Mouse (Mus musculus): ENCODE results near the gene Itgad. TPM values are rescaled to one million over a fixed set of nuclear protein-coding genes. Genes with fewer than 3 reads are reported as not detected.

The Itgad gene
- total and polyA plus RNA-seq, 2 experiments from 2014 or later = 0.25 TPM; not detected in 1

GRCm38 (mm10) chr7:128247443-128247842 is 93.3 kb downstream of the Itgad start:
- Histone ChIP-seq H3K9me3 (replicated peaks; ENCODE audit: control insufficient read depth, low read length) (no peaks in the 10 kb centered on the region), H3K9ac (replicated peaks; ENCODE audit: low read depth, low read length) (peak overlapping the region; percentile 92), H3K4me3 (ENCODE audit: low read depth, low read length) (peak overlapping the region; percentile 82), H3K27ac (ENCODE audit: low read depth) (peak overlapping the region; percentile 96), H3K36me3 (replicated peaks; ENCODE audit: control insufficient read depth, insufficient read depth, low read length) (peaks cover 55% of the 10 kb centered on the region), H3K4me1 (ENCODE audit: control insufficient read depth, insufficient read depth) (peaks cover 18% of the 10 kb centered on the region), H3K4me2 (ENCODE audit: low read depth, low read length) (peak overlapping the region; percentile 76), H3K27me3 (ENCODE audit: control insufficient read depth, insufficient read depth, low read length) (no peaks in the 10 kb centered on the region)
- TF ChIP-seq CTCF (IDR thresholded peaks at IDR 0.05; ENCODE audit: low read depth) = peak; percentile 73
- no peak for TF ChIP-seq EP300 (IDR thresholded peaks at IDR 0.05; ENCODE audit: low read depth)
- WGBS = under 1% methylated on average over 13 of the region's 13 CpGs
- ATAC-seq (ENCODE audit: insufficient read depth, low read depth) (peak; percentile 75), DNase-seq (ENCODE audit: low spot score) (peak; percentile 88)

- peak overlapping the region; percentile 82 for H3K4me3 ChIP-seq (ENCODE audit: low read depth, low read length)
- 52% methylated on average over 10 of the region's 10 CpGs for WGBS
- no peaks in the 10 kb centered on the region for H3K9me3 ChIP-seq (replicated peaks; ENCODE audit: control insufficient read depth, low read length)
- no peak overlapping the region for H3K27ac ChIP-seq (ENCODE audit: low read depth)
- DNase-seq (ENCODE audit: low spot score) = no peak
- no peak for ATAC-seq (ENCODE audit: insufficient read depth, low read depth)
- peak overlapping the region; percentile 92 for H3K9ac ChIP-seq (replicated peaks; ENCODE audit: low read depth, low read length)
- peak overlapping the region; percentile 76 for H3K4me2 ChIP-seq (ENCODE audit: low read depth, low read length)
- peaks cover 18% of the 10 kb centered on the region for H3K4me1 ChIP-seq (ENCODE audit: control insufficient read depth, insufficient read depth)
- H3K27me3 ChIP-seq (ENCODE audit: control insufficient read depth, insufficient read depth, low read length) = no peaks in the 10 kb centered on the region
- peaks cover 56% of the 10 kb centered on the region for H3K36me3 ChIP-seq (replicated peaks; ENCODE audit: control insufficient read depth, insufficient read depth, low read length)
- TF ChIP-seq CTCF (IDR thresholded peaks at IDR 0.05; ENCODE audit: low read depth) = no peak
- TF ChIP-seq EP300 (IDR thresholded peaks at IDR 0.05; ENCODE audit: low read depth) = no peak
Measured at GRCm38 (mm10) chr7:128248081-128249042, 94.2 kb downstream of the Itgad start.

GRCm38 (mm10) chr7:128249998-128250397 is 95.8 kb downstream of the Itgad start:
- H3K9ac ChIP-seq (replicated peaks; ENCODE audit: low read depth, low read length) = no peak overlapping the region
- peaks cover 53% of the 10 kb centered on the region for H3K36me3 ChIP-seq (replicated peaks; ENCODE audit: control insufficient read depth, insufficient read depth, low read length)
- WGBS = 78% methylated on average over 5 of the region's 5 CpGs
- DNase-seq (ENCODE audit: low spot score) (no peak), ATAC-seq (ENCODE audit: insufficient read depth, low read depth) (no peak)
- H3K27me3 ChIP-seq (ENCODE audit: control insufficient read depth, insufficient read depth, low read length) = no peaks in the 10 kb centered on the region
- no peak for TF ChIP-seq EP300 (IDR thresholded peaks at IDR 0.05; ENCODE audit: low read depth)
- no peak for TF ChIP-seq CTCF (IDR thresholded peaks at IDR 0.05; ENCODE audit: low read depth)
- no peak overlapping the region for H3K4me3 ChIP-seq (ENCODE audit: low read depth, low read length)
- no peaks in the 10 kb centered on the region for H3K9me3 ChIP-seq (replicated peaks; ENCODE audit: control insufficient read depth, low read length)
- H3K4me2 ChIP-seq (ENCODE audit: low read depth, low read length) = no peak overlapping the region
- peaks cover 18% of the 10 kb centered on the region for H3K4me1 ChIP-seq (ENCODE audit: control insufficient read depth, insufficient read depth)
- no peak overlapping the region for H3K27ac ChIP-seq (ENCODE audit: low read depth)

- peaks cover 52% of the 10 kb centered on the region for H3K36me3 ChIP-seq (replicated peaks; ENCODE audit: control insufficient read depth, insufficient read depth, low read length)
- H3K27ac ChIP-seq (ENCODE audit: low read depth) = no peak overlapping the region
- no peak overlapping the region for H3K4me3 ChIP-seq (ENCODE audit: low read depth, low read length)
- no peak for TF ChIP-seq EP300 (IDR thresholded peaks at IDR 0.05; ENCODE audit: low read depth)
- no peak for TF ChIP-seq CTCF (IDR thresholded peaks at IDR 0.05; ENCODE audit: low read depth)
- WGBS = 70% methylated on average over 12 of the region's 12 CpGs
- DNase-seq (ENCODE audit: low spot score) = no peak
- peaks cover 19% of the 10 kb centered on the region for H3K4me1 ChIP-seq (ENCODE audit: control insufficient read depth, insufficient read depth)
- no peak overlapping the region for H3K4me2 ChIP-seq (ENCODE audit: low read depth, low read length)
- H3K9me3 ChIP-seq (replicated peaks; ENCODE audit: control insufficient read depth, low read length) = no peaks in the 10 kb centered on the region
- no peak overlapping the region for H3K9ac ChIP-seq (replicated peaks; ENCODE audit: low read depth, low read length)
- H3K27me3 ChIP-seq (ENCODE audit: control insufficient read depth, insufficient read depth, low read length) = no peaks in the 10 kb centered on the region
- ATAC-seq (ENCODE audit: insufficient read depth, low read depth) = no peak
Measured at GRCm38 (mm10) chr7:128251946-128252345, 97.8 kb downstream of the Itgad start.

GRCm38 (mm10) chr7:128252609-128253008 is 98.4 kb downstream of the Itgad start:
- Histone ChIP-seq H3K4me3 (ENCODE audit: low read depth, low read length) (no peak overlapping the region), H3K27me3 (ENCODE audit: control insufficient read depth, insufficient read depth, low read length) (no peaks in the 10 kb centered on the region), H3K4me2 (ENCODE audit: low read depth, low read length) (no peak overlapping the region), H3K9ac (replicated peaks; ENCODE audit: low read depth, low read length) (no peak overlapping the region), H3K4me1 (ENCODE audit: control insufficient read depth, insufficient read depth) (peaks cover 25% of the 10 kb centered on the region), H3K36me3 (replicated peaks; ENCODE audit: control insufficient read depth, insufficient read depth, low read length) (peaks cover 52% of the 10 kb centered on the region), H3K9me3 (replicated peaks; ENCODE audit: control insufficient read depth, low read length) (no peaks in the 10 kb centered on the region), H3K27ac (ENCODE audit: low read depth) (no peak overlapping the region)
- ATAC-seq (ENCODE audit: insufficient read depth, low read depth) = no peak
- no peak for TF ChIP-seq EP300 (IDR thresholded peaks at IDR 0.05; ENCODE audit: low read depth)
- no peak for TF ChIP-seq CTCF (IDR thresholded peaks at IDR 0.05; ENCODE audit: low read depth)
- no peak for DNase-seq (ENCODE audit: low spot score)
- WGBS = 40% methylated on average over 24 of the region's 24 CpGs

Measured in heart, postnatal 0 days (tissue).